Mouse (Mus musculus) stomach, embryonic 15.5 days (tissue): Measurements from ENCODE around the gene Cmss1. TPM values are rescaled to one million over a fixed set of nuclear protein-coding genes. Genes with fewer than 3 reads are reported as not detected.

Experiments
- ATAC-seq: fragments of 200-750 bp; cut with Nextera tagmentation; 2 replicates; pipeline ENCODE4 v1.8.0; 2017; ENCODE audit warnings: low read depth, moderate number of reproducible peaks, moderate TSS enrichment; ENCODE audit not compliant: insufficient read depth, low FRiP score
- H3K27ac ChIP-seq: fragments of 300-500 bp; sonication (generic); 2 replicates; pipeline ENCODE4 v1.5.1; 2015; ENCODE audit warnings: mild to moderate bottlenecking, inconsistent platforms
- H3K27me3 ChIP-seq: fragments of 300-500 bp; sonication (generic); replicated peaks from 2 replicates; pipeline ENCODE4 v1.6.1; 2015; ENCODE audit warnings: inconsistent platforms
- H3K36me3 ChIP-seq: fragments of 300-500 bp; sonication (generic); 2 replicates; pipeline ENCODE4 v1.6.1; 2015; ENCODE audit warnings: inconsistent platforms
- H3K4me1 ChIP-seq: fragments of 300-500 bp; sonication (generic); 2 replicates; pipeline ENCODE4 v1.6.1; 2015; ENCODE audit warnings: inconsistent platforms
- H3K4me2 ChIP-seq: fragments of 300-500 bp; sonication (generic); 2 replicates; pipeline ENCODE4 v1.6.1; 2015; ENCODE audit warnings: mild to moderate bottlenecking, inconsistent platforms
- H3K4me3 ChIP-seq: fragments of 300-500 bp; sonication (generic); replicated peaks from 2 replicates; pipeline ENCODE4 v1.5.1; 2015; ENCODE audit warnings: inconsistent platforms
- H3K9ac ChIP-seq: fragments of 300-500 bp; sonication (generic); 2 replicates; pipeline ENCODE4 v1.6.1; 2015; ENCODE audit warnings: inconsistent platforms
- H3K9me3 ChIP-seq: fragments of 300-500 bp; sonication (generic); 2 replicates; pipeline ENCODE4 v1.6.1; 2016; ENCODE audit warnings: inconsistent platforms
- WGBS: fragments of 180-500 bp; shearing (Covaris S2); methylation state at CpG from one replicate; pipeline ENCODE4 v1.1.7; 2015; 5-methylcytosine and 5-hydroxymethylcytosine counted together
- polyA plus RNA-seq: library from polyadenylated mRNA; unstranded; fragments of >200 nt; fragmentation: Nextera tagmentation; extraction: Ambion mirVana; gene quantifications from 2 replicates; pipeline ENCODE4 v1.2.1, GENCODE M21; 2015

Cmss1 gene
- polyA plus RNA-seq, 1 experiment from 2014 or later: 45.8 TPM

DNA sequence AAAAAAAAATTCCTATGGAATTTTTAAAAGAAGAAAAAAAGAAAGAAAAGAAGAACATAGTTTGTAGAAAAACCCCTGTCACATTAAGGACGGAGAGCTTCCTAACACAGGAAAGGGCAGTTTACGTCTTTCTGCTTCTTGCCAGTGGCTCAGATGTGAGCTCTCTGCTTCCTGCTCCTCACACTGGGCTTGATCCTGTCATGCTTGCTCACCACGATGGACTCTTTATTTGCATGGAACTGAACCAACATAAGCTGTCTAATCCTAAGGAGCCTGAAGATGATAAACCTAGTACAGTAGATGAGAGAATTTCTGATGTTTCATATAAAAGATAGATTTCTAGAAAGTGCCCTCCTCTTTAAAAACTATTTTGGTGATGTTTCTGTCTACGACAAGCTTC is 137.4 kb downstream of the Cmss1 start:
- no peak overlapping the region for H3K9ac ChIP-seq
- 56% methylated on average over 4 of the region's 4 CpGs for WGBS
- no peaks in the 10 kb centered on the region for H3K9me3 ChIP-seq
- no peaks in the 10 kb centered on the region for H3K27me3 ChIP-seq
- H3K4me2 ChIP-seq: no peak overlapping the region
- H3K36me3 ChIP-seq: no peaks in the 10 kb centered on the region
- no peak for ATAC-seq
- H3K27ac ChIP-seq: no peak overlapping the region
- no peak overlapping the region for H3K4me3 ChIP-seq
- H3K4me1 ChIP-seq: 0 out of 2 replicates have a peak, but pooled peaks cover 6% of the 10 kb centered on the region

- ATAC-seq: no peak
- no peak overlapping the region for H3K4me3 ChIP-seq
- WGBS: 92% methylated on average over 9 of the region's 9 CpGs
These were observed 141.2 kb downstream of the Cmss1 start for GRCm38 (mm10) chr16:57465386-57465913.

GRCm38 (mm10) chr16:57456003-57456402 is 150.7 kb downstream of the Cmss1 start:
- H3K27ac ChIP-seq: no peak overlapping the region
- H3K36me3 ChIP-seq: no peaks in the 10 kb centered on the region
- no peak for ATAC-seq
- no peaks in the 10 kb centered on the region for H3K27me3 ChIP-seq
- 65% methylated on average over 2 of the region's 2 CpGs for WGBS
- H3K4me3 ChIP-seq: no peak overlapping the region
- no peaks in the 10 kb centered on the region for H3K9me3 ChIP-seq
- peaks cover 4% of the 10 kb centered on the region; the same call in 1 of the 2 replicates for H3K4me1 ChIP-seq
- H3K9ac ChIP-seq: no peak overlapping the region
- no peak overlapping the region for H3K4me2 ChIP-seq

More at GRCm38 (mm10) chr16:57465386-57465913, 141.2 kb downstream of the Cmss1 start:
- no peaks in the 10 kb centered on the region for H3K27me3 ChIP-seq
- H3K27ac ChIP-seq: no peak overlapping the region
- no peak overlapping the region for H3K9ac ChIP-seq
- no peaks in the 10 kb centered on the region for H3K36me3 ChIP-seq
- no peak overlapping the region for H3K4me2 ChIP-seq
- H3K9me3 ChIP-seq: no peaks in the 10 kb centered on the region
- no peaks in the 10 kb centered on the region for H3K4me1 ChIP-seq

DNA sequence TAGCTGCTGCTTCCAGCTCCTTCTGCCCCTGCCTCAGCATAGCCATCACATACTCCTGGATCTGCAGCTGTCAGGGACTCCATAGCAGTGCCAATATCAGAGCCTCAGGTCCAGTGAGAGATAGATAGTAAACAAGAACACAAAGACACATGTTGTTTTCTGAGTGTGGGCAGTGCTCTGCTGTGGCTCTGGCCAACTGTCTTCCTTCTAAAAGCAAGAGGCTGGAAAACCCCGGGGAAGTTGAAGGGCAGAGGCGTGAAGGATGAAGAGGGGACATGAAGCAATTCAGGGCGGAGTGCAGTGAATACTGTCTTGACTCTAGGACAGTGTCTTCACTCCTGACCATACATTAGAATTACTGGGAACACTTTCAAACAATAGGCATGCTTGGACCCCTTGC is 151.1 kb downstream of the Cmss1 start:
- no peak overlapping the region for H3K4me2 ChIP-seq
- H3K9me3 ChIP-seq: no peaks in the 10 kb centered on the region
- H3K4me1 ChIP-seq: peaks cover 4% of the 10 kb centered on the region; the same call in 1 of the 2 replicates
- no peaks in the 10 kb centered on the region for H3K27me3 ChIP-seq
- H3K9ac ChIP-seq: no peak overlapping the region
- ATAC-seq: no peak
- no peak overlapping the region for H3K27ac ChIP-seq
- 86% methylated on average over 3 of the region's 3 CpGs for WGBS
- H3K4me3 ChIP-seq: no peak overlapping the region
- no peaks in the 10 kb centered on the region for H3K36me3 ChIP-seq

- Histone ChIP-seq H3K27ac (no peak overlapping the region), H3K4me1 (peaks cover 4% of the 10 kb centered on the region; the same call in 1 of the 2 replicates), H3K9me3 (no peaks in the 10 kb centered on the region), H3K36me3 (no peaks in the 10 kb centered on the region), H3K4me3 (no peak overlapping the region), H3K9ac (no peak overlapping the region), H3K27me3 (no peaks in the 10 kb centered on the region), H3K4me2 (no peak overlapping the region)
- 80% methylated on average over 8 of the region's 8 CpGs for WGBS
- ATAC-seq: peak; percentile 37
These were observed 152.4 kb downstream of the Cmss1 start for GRCm38 (mm10) chr16:57454106-57454763.

GRCm38 (mm10) chr16:57453009-57453408 is 153.7 kb downstream of the Cmss1 start:
- Histone ChIP-seq H3K4me2 (no peak overlapping the region), H3K27me3 (no peaks in the 10 kb centered on the region), H3K9me3 (no peaks in the 10 kb centered on the region), H3K36me3 (no peaks in the 10 kb centered on the region), H3K9ac (no peak overlapping the region), H3K4me1 (no peaks in the 10 kb centered on the region; the same call in 1 of the 2 replicates), H3K27ac (no peak overlapping the region), H3K4me3 (no peak overlapping the region)
- 35% methylated on average over 7 of the region's 7 CpGs for WGBS
- peak; percentile 60; the same call in 1 of the 2 replicates for ATAC-seq

DNA sequence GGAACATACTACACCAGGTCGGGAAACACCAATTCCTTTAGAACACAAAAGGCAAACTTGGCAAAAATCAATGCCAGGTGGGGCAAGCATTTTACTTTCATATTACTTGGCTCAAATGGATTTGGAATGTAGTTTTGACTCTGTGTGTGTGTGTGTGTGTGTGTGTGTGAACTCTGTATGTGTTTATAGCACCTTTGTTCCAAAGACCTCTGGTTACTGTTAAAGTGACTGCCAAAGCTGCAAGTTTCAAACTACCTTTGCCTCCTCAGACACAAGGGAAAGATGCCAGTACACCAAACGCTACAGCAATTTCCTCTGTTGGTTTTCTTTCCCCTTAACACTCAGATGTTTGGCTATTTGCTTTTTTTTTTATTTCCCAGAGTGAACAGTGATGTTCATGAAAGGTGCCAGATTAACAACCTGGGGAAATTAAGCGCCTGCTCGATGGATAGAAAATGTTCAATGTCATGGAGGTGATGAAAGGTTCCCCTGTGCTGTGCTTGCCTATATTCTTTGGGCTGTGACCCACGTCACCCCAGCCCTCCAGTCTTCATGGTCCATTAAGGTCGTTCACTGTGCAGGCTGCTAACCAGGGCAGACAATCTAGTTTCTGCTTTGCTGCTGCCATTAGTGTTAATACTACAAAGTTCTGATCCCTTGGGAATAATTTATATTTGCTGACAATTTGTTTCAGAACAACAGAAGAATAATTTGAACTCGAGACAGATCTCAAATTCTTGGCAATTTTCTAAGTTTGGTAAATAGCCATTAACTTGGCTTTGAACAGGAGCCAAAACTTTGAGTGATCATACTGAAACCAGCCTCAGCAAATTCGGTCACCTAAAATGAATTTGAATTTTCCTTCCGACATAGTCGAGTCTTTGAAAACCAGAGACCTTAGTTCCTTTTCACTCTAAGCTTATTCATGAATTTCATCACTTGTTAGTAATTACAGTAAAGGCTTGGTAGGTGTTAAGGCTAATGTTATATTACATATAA is 161.3 kb downstream of the Cmss1 start:
- no peak overlapping the region for H3K27ac ChIP-seq
- H3K9me3 ChIP-seq: no peaks in the 10 kb centered on the region
- H3K27me3 ChIP-seq: no peaks in the 10 kb centered on the region
- no peaks in the 10 kb centered on the region for H3K4me1 ChIP-seq
- H3K4me3 ChIP-seq: no peak overlapping the region
- WGBS: 74% methylated on average over 10 of the region's 10 CpGs
- no peak for ATAC-seq
- H3K9ac ChIP-seq: no peak overlapping the region
- no peak overlapping the region for H3K4me2 ChIP-seq
- H3K36me3 ChIP-seq: no peaks in the 10 kb centered on the region

- Histone ChIP-seq H3K4me1 (no peaks in the 10 kb centered on the region), H3K4me3 (no peak overlapping the region)
These were observed 165.8 kb downstream of the Cmss1 start for GRCm38 (mm10) chr16:57440706-57441437.

DNA sequence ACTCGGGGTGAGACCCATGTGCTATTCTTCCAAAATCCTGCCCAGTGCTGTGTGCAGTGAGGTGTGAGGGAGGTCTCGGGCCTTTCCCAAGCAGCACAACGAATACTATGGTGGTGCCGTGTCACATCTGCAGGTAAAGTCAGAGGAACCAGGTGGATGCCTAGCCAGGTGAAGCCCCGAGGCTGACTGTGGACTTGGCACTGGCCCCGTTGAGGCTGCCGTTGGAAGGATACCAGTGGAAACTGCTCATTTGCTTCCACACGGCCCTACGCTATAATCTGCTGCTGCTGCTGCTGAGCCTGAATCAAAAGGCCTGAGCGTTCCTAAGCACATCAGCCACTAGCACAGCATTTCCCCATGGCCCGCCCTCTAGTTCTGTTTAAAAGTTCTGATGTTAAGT is 167.5 kb downstream of the Cmss1 start:
- Histone ChIP-seq H3K4me1 (no peaks in the 10 kb centered on the region), H3K36me3 (no peaks in the 10 kb centered on the region), H3K9ac (no peak overlapping the region), H3K4me3 (no peak overlapping the region), H3K9me3 (no peaks in the 10 kb centered on the region), H3K27me3 (no peaks in the 10 kb centered on the region), H3K27ac (peak overlapping the region; percentile 38; the same call in 1 of the 2 replicates), H3K4me2 (no peak overlapping the region)
- ATAC-seq: no peak
- WGBS: 76% methylated on average over 11 of the region's 11 CpGs

More at GRCm38 (mm10) chr16:57440706-57441437, 165.8 kb downstream of the Cmss1 start:
- H3K9ac ChIP-seq: no peak overlapping the region
- H3K9me3 ChIP-seq: no peaks in the 10 kb centered on the region
- WGBS: 78% methylated on average over 10 of the region's 10 CpGs
- no peak overlapping the region for H3K4me2 ChIP-seq
- ATAC-seq: no peak
- no peaks in the 10 kb centered on the region for H3K36me3 ChIP-seq
- H3K27ac ChIP-seq: no peak overlapping the region
- no peaks in the 10 kb centered on the region for H3K27me3 ChIP-seq

DNA sequence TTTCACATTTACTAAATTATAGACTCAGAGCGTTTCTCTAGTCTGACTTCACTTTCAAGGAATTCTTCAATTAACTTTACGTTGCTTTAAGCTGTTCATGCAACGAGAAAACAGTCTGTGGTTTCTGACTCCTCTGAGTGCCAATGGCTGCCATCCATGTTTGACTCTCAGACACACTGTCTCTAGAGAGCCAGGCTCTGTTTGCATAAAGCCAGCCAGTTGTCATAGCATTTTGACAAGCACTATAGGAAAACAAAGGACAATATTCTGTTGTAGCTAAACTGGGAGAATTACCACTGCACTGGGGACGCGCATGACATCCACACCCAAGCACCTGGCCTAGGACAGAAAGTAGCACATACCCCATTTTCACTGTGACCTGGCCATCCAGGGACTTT is 168.4 kb downstream of the Cmss1 start:
- WGBS: 49% methylated on average over 5 of the region's 5 CpGs
- no peak overlapping the region for H3K4me2 ChIP-seq

DNA sequence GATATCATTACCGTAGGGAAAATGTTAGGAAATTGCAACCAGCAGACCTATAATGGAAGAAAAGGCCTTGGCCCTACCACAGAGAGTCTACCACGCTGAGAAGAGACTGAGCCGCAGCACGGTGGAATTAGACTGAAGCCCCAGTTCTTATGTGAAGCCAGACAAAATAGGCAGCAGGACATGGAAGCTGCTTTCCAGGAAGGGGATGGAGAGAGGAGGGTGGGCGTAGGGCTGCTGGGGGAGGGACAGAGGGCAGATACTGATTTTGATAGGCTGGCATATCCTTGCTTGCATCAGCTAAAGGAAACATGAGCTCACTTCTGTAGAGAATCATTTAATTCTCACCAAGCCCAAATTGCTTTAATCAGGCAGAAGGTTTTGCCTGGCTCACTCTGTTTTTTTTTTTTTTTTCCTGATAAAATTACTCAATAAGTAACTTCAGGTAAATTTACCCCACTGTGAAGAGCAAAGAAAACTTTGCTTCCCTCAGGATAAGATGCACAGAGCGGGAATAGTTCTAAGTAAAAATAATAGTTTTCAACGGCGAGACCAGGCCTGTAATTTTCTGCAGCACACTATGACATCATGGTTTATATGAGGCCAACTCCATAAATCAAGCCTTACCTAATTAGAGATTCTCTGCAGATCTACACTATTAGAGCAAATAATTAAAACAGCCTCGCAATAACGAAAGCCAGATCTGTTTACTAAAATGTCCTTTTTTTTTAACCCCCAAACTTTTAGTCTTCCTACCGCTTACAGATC is 169.0 kb downstream of the Cmss1 start:
- Histone ChIP-seq H3K9me3 (no peaks in the 10 kb centered on the region), H3K27me3 (no peaks in the 10 kb centered on the region), H3K9ac (no peak overlapping the region), H3K4me2 (no peak overlapping the region), H3K27ac (peak overlapping the region; percentile 41; the same call in 1 of the 2 replicates), H3K4me1 (no peaks in the 10 kb centered on the region), H3K36me3 (no peaks in the 10 kb centered on the region), H3K4me3 (no peak overlapping the region)
- WGBS: 55% methylated on average over 11 of the region's 11 CpGs
- no peak for ATAC-seq

More for the DNA sequence above, 168.4 kb downstream of the Cmss1 start:
- Histone ChIP-seq H3K4me3 (no peak overlapping the region), H3K9ac (no peak overlapping the region), H3K4me1 (no peaks in the 10 kb centered on the region), H3K36me3 (no peaks in the 10 kb centered on the region), H3K27ac (peak overlapping the region; percentile 38; the same call in 1 of the 2 replicates), H3K27me3 (no peaks in the 10 kb centered on the region), H3K9me3 (no peaks in the 10 kb centered on the region)
- ATAC-seq: no peak
